Mouse (Mus musculus): ENCODE measurements at regions not wholly inside any gene's neighbourhood (a gene's known extent, or its start where the extent isn't known, plus 50 kb on each side); places are given as distances from the start of the nearest gene placed in this dataset.

DNA sequence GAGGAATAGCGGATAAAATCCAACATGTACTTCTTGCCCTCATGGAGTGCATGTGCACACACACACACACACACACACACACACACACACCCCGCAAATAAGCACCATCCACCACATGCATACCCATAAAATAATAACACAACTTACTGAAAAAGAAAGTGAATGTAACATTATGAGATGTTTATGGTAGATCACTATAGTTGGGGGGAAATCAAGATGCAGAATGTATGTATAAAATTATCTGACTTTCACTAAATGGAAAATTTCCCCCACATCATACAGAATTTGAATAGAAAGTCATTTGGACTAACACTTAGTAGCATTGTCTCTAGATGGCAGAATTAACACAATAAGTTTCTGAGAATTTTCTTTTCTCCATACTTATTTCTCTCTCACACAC is 57.2 kb upstream of the Nabp1 start:
- TF ChIP-seq CTCF (conservative IDR thresholded peaks at IDR 0.05; ENCODE audit: low read length) (no peak), POU5F1 (IDR thresholded peaks at IDR 0.05; ENCODE audit: borderline replicate concordance, low read length) (no peak), NANOG (IDR thresholded peaks at IDR 0.05; ENCODE audit: borderline replicate concordance, low read length) (no peak)

All from E14TG2a.4 (cell line).